ENCODE assay signal across 16 mouse cellular contexts in genomic region chr3:32676393-32676792, GRCm38 (mm10). TPM values are rescaled to one million over a fixed set of nuclear protein-coding genes. Genes with fewer than 3 reads are reported as not detected.
DNase-seq lines count a peak whose midpoint lies in the region; ATAC-seq and TF ChIP-seq lines count a peak whose summit lies in the region.
"Had no signal": no experiment of that assay in that cellular context is flagged by ENCODE, and none has a peak within 500 bp of the region (broad histone marks: within the 10 kb centered on the region; RNA-seq: fewer than 3 reads in every experiment).

No protein-coding gene starts in this region.

- ATAC-seq in intestine, postnatal 0 days: peak; percentile 45; the same call in 1 of the 2 replicates
- ATAC-seq in intestine, embryonic 16.5 days: no peak
- 0 out of 2 replicates have a peak, but pooled peaks have one; percentile 20 for ATAC-seq in liver, embryonic 13.5 days (ENCODE audit: low read depth)

- no peaks in the 10 kb centered on the region for H3K9me3 ChIP-seq in intestine, postnatal 0 days (ENCODE audit: control insufficient read depth)
- H3K9me3 ChIP-seq in intestine, embryonic 16.5 days (ENCODE audit: control insufficient read depth, low read length): no peaks in the 10 kb centered on the region
- no peaks in the 10 kb centered on the region for H3K9me3 ChIP-seq in liver, embryonic 13.5 days (replicated peaks)
- H3K9me3 ChIP-seq: forebrain, embryonic 12.5 days; hindbrain, embryonic 10.5 days had no signal

- TF ChIP-seq CTCF in intestine, postnatal 0 days (IDR thresholded peaks at IDR 0.05; ENCODE audit: low read depth): no peak

- H3K4me1 ChIP-seq in intestine, postnatal 0 days (replicated peaks; ENCODE audit: control insufficient read depth, insufficient read depth, low read length): no peaks in the 10 kb centered on the region
- no peaks in the 10 kb centered on the region for H3K4me1 ChIP-seq in intestine, embryonic 16.5 days (ENCODE audit: control insufficient read depth, insufficient read depth, low read length)
- H3K4me1 ChIP-seq in liver, embryonic 13.5 days (replicated peaks): no peaks in the 10 kb centered on the region
- H3K4me1 ChIP-seq: forebrain, embryonic 12.5 days; hindbrain, embryonic 10.5 days had no signal

- no peaks in the 10 kb centered on the region for H3K27me3 ChIP-seq in intestine, postnatal 0 days (replicated peaks; ENCODE audit: control insufficient read depth, insufficient read depth, low read length)
- no peaks in the 10 kb centered on the region for H3K27me3 ChIP-seq in intestine, embryonic 16.5 days (replicated peaks; ENCODE audit: control insufficient read depth, insufficient read depth, low read length)
- H3K27me3 ChIP-seq in liver, embryonic 13.5 days: no peaks in the 10 kb centered on the region
- H3K27me3 ChIP-seq: forebrain, embryonic 12.5 days had no signal

- no peaks in the 10 kb centered on the region for H3K36me3 ChIP-seq in intestine, postnatal 0 days (ENCODE audit: control insufficient read depth, insufficient read depth)
- H3K36me3 ChIP-seq in intestine, embryonic 16.5 days (ENCODE audit: control insufficient read depth, insufficient read depth, low read length): no peaks in the 10 kb centered on the region
- H3K36me3 ChIP-seq in liver, embryonic 13.5 days: no peaks in the 10 kb centered on the region
- H3K36me3 ChIP-seq: forebrain, embryonic 12.5 days; hindbrain, embryonic 10.5 days had no signal

- WGBS in intestine, postnatal 0 days: 77% methylated on average over 6 of the region's 6 CpGs
- WGBS in intestine, embryonic 16.5 days: 77% methylated on average over 6 of the region's 6 CpGs
- WGBS in liver, embryonic 13.5 days (ENCODE audit: insufficient replicate concordance): 51% methylated on average over 6 of the region's 6 CpGs

- no peak overlapping the region for H3K4me2 ChIP-seq in intestine, postnatal 0 days (replicated peaks; ENCODE audit: low read depth)
- no peak overlapping the region for H3K4me2 ChIP-seq in intestine, embryonic 16.5 days (ENCODE audit: low read depth, low read length)
- no peak overlapping the region for H3K4me2 ChIP-seq in liver, embryonic 13.5 days
- H3K4me2 ChIP-seq: forebrain, embryonic 12.5 days had no signal

- DNase-seq in 3134 (ENCODE audit: extremely low read depth, insufficient read length, low spot score): peak; percentile 57
- DNase-seq in adrenal gland, adult 18-20 months (ENCODE audit: low spot score in 2 of 2): peak; percentile 45 to 47
- no peak for DNase-seq in liver, embryonic 13.5 days
- DNase-seq in right cerebral cortex, postnatal 14 days: no peak
- no peak for DNase-seq in cerebellum, postnatal 36 days
- DNase-seq: cerebellum, adult 9-10 months; gastrocnemius, postnatal 14 days; kidney, adult 9 months; layer of hippocampus, postnatal 36 days; lung, postnatal 10 days; retina, postnatal 1 day; thymus, adult 18-20 months had no signal

- H3K4me3 ChIP-seq in intestine, postnatal 0 days (ENCODE audit: low read depth, low read length): no peak overlapping the region
- no peak overlapping the region for H3K4me3 ChIP-seq in intestine, embryonic 16.5 days (ENCODE audit: low read length)
- no peak overlapping the region for H3K4me3 ChIP-seq in liver, embryonic 13.5 days (replicated peaks)
- H3K4me3 ChIP-seq: forebrain, embryonic 12.5 days; hindbrain, embryonic 10.5 days had no signal

- no peak overlapping the region for H3K27ac ChIP-seq in intestine, postnatal 0 days (ENCODE audit: low read depth, low read length)
- H3K27ac ChIP-seq in intestine, embryonic 16.5 days (ENCODE audit: low read length): no peak overlapping the region
- no peak overlapping the region for H3K27ac ChIP-seq in liver, embryonic 13.5 days
- H3K27ac ChIP-seq: forebrain, embryonic 12.5 days; hindbrain, embryonic 10.5 days had no signal

- no peak overlapping the region for H3K9ac ChIP-seq in intestine, postnatal 0 days (ENCODE audit: low read depth, low read length)
- no peak overlapping the region for H3K9ac ChIP-seq in intestine, embryonic 16.5 days (ENCODE audit: low read depth, low read length)
- no peak overlapping the region for H3K9ac ChIP-seq in liver, embryonic 13.5 days
- H3K9ac ChIP-seq: forebrain, embryonic 12.5 days had no signal

RNA-seq across cellular contexts. Expression of gene Actl6a, which starts 29.7 kb away (rescaled TPM):
- polyA plus RNA-seq in intestine, postnatal 0 days (2015; fragmentation: Nextera tagmentation; extraction: Ambion mirVana): 47.9 and 49.2 TPM in 2 replicates
- polyA plus RNA-seq in intestine, embryonic 16.5 days (2015; fragmentation: Nextera tagmentation; extraction: Ambion mirVana): 115 and 130 TPM in 2 replicates
- 10 to 100 TPM; 42.9 to 47.1 TPM for total RNA-seq in adrenal gland, adult 18-20 months (2021)
- polyA plus RNA-seq in liver, embryonic 13.5 days (2015; fragmentation: Nextera tagmentation; extraction: Ambion mirVana): 113 and 127 TPM in 2 replicates

Comparison
In these comparisons a context has a peak if more than half of its experiments do, and no peak if none do; other contexts are left out.
1. DNase-seq: peak in 3134 (single experiment) and adrenal gland, adult 18-20 months (2 of 2); none in liver, embryonic 13.5 days (single experiment), right cerebral cortex, postnatal 14 days (single experiment) and cerebellum, postnatal 36 days (0 of 2).